Mouse (Mus musculus): ENCODE results near the gene Col16a1. TPM values are rescaled to one million over a fixed set of nuclear protein-coding genes. Genes with fewer than 3 reads are reported as not detected.

Gene Col16a1
- polyA plus RNA-seq, 1 experiment from 2014 or later = 3.1 TPM

GRCm38 (mm10) chr4:130085246-130085820 lies 37.7 kb downstream of the Col16a1 start:
- H3K4me1 ChIP-seq (ENCODE audit: control insufficient read depth, low read depth, low read length) = no peaks in the 10 kb centered on the region
- no peak overlapping the region for H3K9ac ChIP-seq (ENCODE audit: low read depth, low read length)
- no peak for ATAC-seq (ENCODE audit: low read depth)

GRCm38 (mm10) chr4:130087293-130087692 lies 39.7 kb downstream of the Col16a1 start:
- H3K27ac ChIP-seq (ENCODE audit: low read length) = no peak overlapping the region
- no peak overlapping the region for H3K4me2 ChIP-seq (ENCODE audit: low read depth, low read length)
- H3K4me3 ChIP-seq (ENCODE audit: low read depth, low read length) = no peak overlapping the region
- no peaks in the 10 kb centered on the region for H3K4me1 ChIP-seq (ENCODE audit: control insufficient read depth, low read depth, low read length)
- H3K9me3 ChIP-seq (replicated peaks; ENCODE audit: control insufficient read depth, low read length) = no peaks in the 10 kb centered on the region
- 14% methylated on average over 7 of the region's 7 CpGs for WGBS (ENCODE audit: insufficient replicate concordance)
- no peak overlapping the region for H3K9ac ChIP-seq (ENCODE audit: low read depth, low read length)
- H3K36me3 ChIP-seq (ENCODE audit: control insufficient read depth, insufficient read depth) = no peaks in the 10 kb centered on the region
- peaks cover 6% of the 10 kb centered on the region for H3K27me3 ChIP-seq (ENCODE audit: control insufficient read depth, insufficient read depth, low read depth, low read length)
- ATAC-seq (ENCODE audit: low read depth) = no peak; the same call in 1 of the 2 replicates

More at GRCm38 (mm10) chr4:130085246-130085820, 37.7 kb downstream of the Col16a1 start:
- no peak overlapping the region for H3K4me2 ChIP-seq (ENCODE audit: low read depth, low read length)
- no peak overlapping the region for H3K4me3 ChIP-seq (ENCODE audit: low read depth, low read length)
- peaks cover 6% of the 10 kb centered on the region for H3K27me3 ChIP-seq (ENCODE audit: control insufficient read depth, insufficient read depth, low read depth, low read length)
- WGBS (ENCODE audit: insufficient replicate concordance) = 59% methylated on average over 12 of the region's 12 CpGs
- no peaks in the 10 kb centered on the region for H3K9me3 ChIP-seq (replicated peaks; ENCODE audit: control insufficient read depth, low read length)
- no peak overlapping the region for H3K27ac ChIP-seq (ENCODE audit: low read length)
- H3K36me3 ChIP-seq (ENCODE audit: control insufficient read depth, insufficient read depth) = no peaks in the 10 kb centered on the region

GRCm38 (mm10) chr4:130095137-130095536 lies 47.5 kb downstream of the Col16a1 start:
- Histone ChIP-seq H3K9me3 (replicated peaks; ENCODE audit: control insufficient read depth, low read length) (no peaks in the 10 kb centered on the region), H3K9ac (ENCODE audit: low read depth, low read length) (no peak overlapping the region), H3K36me3 (ENCODE audit: control insufficient read depth, insufficient read depth) (no peaks in the 10 kb centered on the region), H3K27me3 (ENCODE audit: control insufficient read depth, insufficient read depth, low read depth, low read length) (no peaks in the 10 kb centered on the region; the same call in 1 of the 2 replicates), H3K4me1 (ENCODE audit: control insufficient read depth, low read depth, low read length) (no peaks in the 10 kb centered on the region), H3K4me3 (ENCODE audit: low read depth, low read length) (no peak overlapping the region), H3K4me2 (ENCODE audit: low read depth, low read length) (no peak overlapping the region), H3K27ac (ENCODE audit: low read length) (no peak overlapping the region)
- WGBS (ENCODE audit: insufficient replicate concordance) = 52% methylated on average over 3 of the region's 3 CpGs
- ATAC-seq (ENCODE audit: low read depth) = no peak

- H3K9me3 ChIP-seq (replicated peaks; ENCODE audit: control insufficient read depth, low read length) = no peaks in the 10 kb centered on the region
- ATAC-seq (ENCODE audit: low read depth) = no peak
- WGBS (ENCODE audit: insufficient replicate concordance) = 35% methylated on average over 8 of the region's 8 CpGs
- no peaks in the 10 kb centered on the region for H3K36me3 ChIP-seq (ENCODE audit: control insufficient read depth, insufficient read depth)
- no peaks in the 10 kb centered on the region; the same call in 1 of the 2 replicates for H3K4me1 ChIP-seq (ENCODE audit: control insufficient read depth, low read depth, low read length)
- H3K4me3 ChIP-seq (ENCODE audit: low read depth, low read length) = no peak overlapping the region
- H3K9ac ChIP-seq (ENCODE audit: low read depth, low read length) = no peak overlapping the region
- no peaks in the 10 kb centered on the region; the same call in 1 of the 2 replicates for H3K27me3 ChIP-seq (ENCODE audit: control insufficient read depth, insufficient read depth, low read depth, low read length)
- no peak overlapping the region for H3K4me2 ChIP-seq (ENCODE audit: low read depth, low read length)
- no peak overlapping the region for H3K27ac ChIP-seq (ENCODE audit: low read length)
Observed at GRCm38 (mm10) chr4:130101183-130101582, 53.5 kb downstream of the Col16a1 start.

GRCm38 (mm10) chr4:130102111-130102651 lies 54.5 kb downstream of the Col16a1 start, which contains the start of gene Pef1:
Gene Pef1, plus strand, starts transcription at chr4:130102558.
- no peak within 1 kb of the TSS for H3K4me2 ChIP-seq (ENCODE audit: low read depth, low read length)
- H3K9me3 ChIP-seq (replicated peaks; ENCODE audit: control insufficient read depth, low read length) = no peaks in the 10 kb centered on the region
- H3K4me1 ChIP-seq (ENCODE audit: control insufficient read depth, low read depth, low read length) = peaks cover 5% of the 10 kb centered on the region
- no peaks in the 10 kb centered on the region; the same call in 1 of the 2 replicates for H3K27me3 ChIP-seq (ENCODE audit: control insufficient read depth, insufficient read depth, low read depth, low read length)
- ATAC-seq (ENCODE audit: low read depth) = no peak
- WGBS (ENCODE audit: insufficient replicate concordance) = 17% methylated on average over 6 of the region's 6 CpGs
- H3K36me3 ChIP-seq (ENCODE audit: control insufficient read depth, insufficient read depth) = no peaks in the 10 kb centered on the region
- H3K27ac ChIP-seq (ENCODE audit: low read length) = no peak within 1 kb of the TSS
- no peak within 1 kb of the TSS for H3K9ac ChIP-seq (ENCODE audit: low read depth, low read length)
- H3K4me3 ChIP-seq (ENCODE audit: low read depth, low read length) = no peak within 1 kb of the TSS

- H3K27me3 ChIP-seq (ENCODE audit: control insufficient read depth, insufficient read depth, low read depth, low read length) = no peaks in the 10 kb centered on the region; the same call in 1 of the 2 replicates
- no peaks in the 10 kb centered on the region for H3K9me3 ChIP-seq (replicated peaks; ENCODE audit: control insufficient read depth, low read length)
- no peak overlapping the region for H3K4me2 ChIP-seq (ENCODE audit: low read depth, low read length)
- peaks cover 9% of the 10 kb centered on the region for H3K4me1 ChIP-seq (ENCODE audit: control insufficient read depth, low read depth, low read length)
- ATAC-seq (ENCODE audit: low read depth) = no peak
- 70% methylated on average over 12 of the region's 12 CpGs for WGBS (ENCODE audit: insufficient replicate concordance)
- no peaks in the 10 kb centered on the region for H3K36me3 ChIP-seq (ENCODE audit: control insufficient read depth, insufficient read depth)
- no peak overlapping the region for H3K27ac ChIP-seq (ENCODE audit: low read length)
- no peak overlapping the region for H3K9ac ChIP-seq (ENCODE audit: low read depth, low read length)
- no peak overlapping the region for H3K4me3 ChIP-seq (ENCODE audit: low read depth, low read length)
Observed at GRCm38 (mm10) chr4:130103632-130104031, 56.0 kb downstream of the Col16a1 start.

- 25% methylated on average over 4 of the region's 4 CpGs for WGBS (ENCODE audit: insufficient replicate concordance)
- Histone ChIP-seq H3K4me1 (ENCODE audit: control insufficient read depth, low read depth, low read length) (peaks cover 14% of the 10 kb centered on the region), H3K9me3 (replicated peaks; ENCODE audit: control insufficient read depth, low read length) (no peaks in the 10 kb centered on the region), H3K27me3 (ENCODE audit: control insufficient read depth, insufficient read depth, low read depth, low read length) (no peaks in the 10 kb centered on the region; the same call in 1 of the 2 replicates), H3K27ac (ENCODE audit: low read length) (no peak overlapping the region), H3K36me3 (ENCODE audit: control insufficient read depth, insufficient read depth) (no peaks in the 10 kb centered on the region), H3K9ac (ENCODE audit: low read depth, low read length) (no peak overlapping the region), H3K4me2 (ENCODE audit: low read depth, low read length) (no peak overlapping the region), H3K4me3 (ENCODE audit: low read depth, low read length) (no peak overlapping the region)
- ATAC-seq (ENCODE audit: low read depth) = no peak
Observed at GRCm38 (mm10) chr4:130104584-130104983, 56.9 kb downstream of the Col16a1 start.

GRCm38 (mm10) chr4:130107065-130107443 lies 59.4 kb downstream of the Col16a1 start:
- Histone ChIP-seq H3K27ac (ENCODE audit: low read length) (peak overlapping the region; percentile 91), H3K9me3 (replicated peaks; ENCODE audit: control insufficient read depth, low read length) (no peaks in the 10 kb centered on the region), H3K27me3 (ENCODE audit: control insufficient read depth, insufficient read depth, low read depth, low read length) (no peaks in the 10 kb centered on the region), H3K36me3 (ENCODE audit: control insufficient read depth, insufficient read depth) (no peaks in the 10 kb centered on the region), H3K9ac (ENCODE audit: low read depth, low read length) (peak overlapping the region; percentile 47; the same call in 1 of the 2 replicates), H3K4me2 (ENCODE audit: low read depth, low read length) (peak overlapping the region; percentile 70), H3K4me1 (ENCODE audit: control insufficient read depth, low read depth, low read length) (peaks cover 20% of the 10 kb centered on the region), H3K4me3 (ENCODE audit: low read depth, low read length) (peak overlapping the region; percentile 78)
- ATAC-seq (ENCODE audit: low read depth) = peak; percentile 39
- WGBS (ENCODE audit: insufficient replicate concordance) = 12% methylated on average over 14 of the region's 14 CpGs

GRCm38 (mm10) chr4:130107444-130108131 lies 59.9 kb downstream of the Col16a1 start:
- Histone ChIP-seq H3K4me1 (ENCODE audit: control insufficient read depth, low read depth, low read length) (peaks cover 26% of the 10 kb centered on the region), H3K36me3 (ENCODE audit: control insufficient read depth, insufficient read depth) (no peaks in the 10 kb centered on the region)

More at GRCm38 (mm10) chr4:130107444-130108131, 59.9 kb downstream of the Col16a1 start:
- Histone ChIP-seq H3K4me2 (ENCODE audit: low read depth, low read length) (peak overlapping the region; percentile 70), H3K27me3 (ENCODE audit: control insufficient read depth, insufficient read depth, low read depth, low read length) (no peaks in the 10 kb centered on the region), H3K9me3 (replicated peaks; ENCODE audit: control insufficient read depth, low read length) (no peaks in the 10 kb centered on the region), H3K9ac (ENCODE audit: low read depth, low read length) (peak overlapping the region; percentile 75), H3K27ac (ENCODE audit: low read length) (peak overlapping the region; percentile 91), H3K4me3 (ENCODE audit: low read depth, low read length) (peak overlapping the region; percentile 78)
- WGBS (ENCODE audit: insufficient replicate concordance) = under 1% methylated on average over 39 of the region's 39 CpGs
- peak; percentile 94 for ATAC-seq (ENCODE audit: low read depth)
